In the genomic region with DNA sequence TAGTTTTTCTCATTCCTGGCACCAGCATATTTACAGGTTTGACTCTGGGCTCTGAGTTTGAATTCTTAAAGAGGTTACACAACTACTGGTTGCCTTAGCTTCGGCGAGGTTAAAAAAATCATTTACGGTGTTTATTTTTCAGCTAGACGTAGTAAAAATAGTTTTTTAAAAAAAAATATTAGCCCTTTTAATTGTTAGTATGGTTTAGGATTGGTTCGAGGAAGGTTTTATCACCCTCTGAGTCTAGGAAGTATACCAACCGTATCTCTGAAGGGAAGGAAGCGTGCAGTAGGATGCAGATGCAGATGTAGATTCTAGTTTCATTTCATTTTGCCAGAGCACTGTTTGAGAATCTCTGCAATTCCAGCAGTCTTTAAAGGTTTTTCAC, we compare ENCODE assay signal across 7 mouse cellular contexts. TPM values are rescaled to one million over a fixed set of nuclear protein-coding genes. Genes with fewer than 3 reads are reported as not detected.
A peak's percentile ranks its signal among the peaks of the same experiment; 100 is the strongest.
DNase-seq lines count a peak whose midpoint lies in the region; ATAC-seq and TF ChIP-seq lines count a peak whose summit lies in the region.

No protein-coding gene starts in this region.

- H3K27me3 ChIP-seq in lung, postnatal 0 days (replicated peaks; ENCODE audit: insufficient read depth, low read length), result no peaks in the 10 kb centered on the region
- H3K27me3 ChIP-seq in embryonic facial prominence, embryonic 15.5 days, result no peaks in the 10 kb centered on the region
- H3K27me3 ChIP-seq in limb, embryonic 12.5 days, result no peaks in the 10 kb centered on the region
- no peaks in the 10 kb centered on the region for H3K27me3 ChIP-seq in stomach, embryonic 14.5 days (ENCODE audit: control insufficient read depth, insufficient read depth, low read length)

- TF ChIP-seq EP300 in lung, postnatal 0 days (IDR thresholded peaks at IDR 0.05), result no peak

- H3K36me3 ChIP-seq in lung, postnatal 0 days (ENCODE audit: insufficient read depth, low read length), result no peaks in the 10 kb centered on the region
- no peaks in the 10 kb centered on the region for H3K36me3 ChIP-seq in embryonic facial prominence, embryonic 15.5 days
- H3K36me3 ChIP-seq in limb, embryonic 12.5 days, result peaks cover 6% of the 10 kb centered on the region; the same call in 1 of the 2 replicates
- H3K36me3 ChIP-seq in stomach, embryonic 14.5 days (ENCODE audit: control insufficient read depth, insufficient read depth, low read length), result no peaks in the 10 kb centered on the region

- ATAC-seq in lung, postnatal 0 days, result no peak
- no peak for ATAC-seq in embryonic facial prominence, embryonic 15.5 days (ENCODE audit: insufficient number of reproducible peaks, low FRiP score, low TSS enrichment, low read depth)
- no peak for ATAC-seq in limb, embryonic 12.5 days (ENCODE audit: insufficient number of reproducible peaks, insufficient read depth, low FRiP score, low TSS enrichment, low read depth)
- ATAC-seq in stomach, embryonic 14.5 days (ENCODE audit: insufficient number of reproducible peaks, insufficient read depth, low FRiP score, low read depth), result no peak

- WGBS in lung, postnatal 0 days, result 2% methylated on average over 7 of the region's 7 CpGs
- 4% methylated on average over 7 of the region's 7 CpGs for WGBS in embryonic facial prominence, embryonic 15.5 days
- WGBS in limb, embryonic 12.5 days, result 6% methylated on average over 7 of the region's 7 CpGs
- 4% methylated on average over 7 of the region's 7 CpGs for WGBS in stomach, embryonic 14.5 days

- peak overlapping the region; percentile 87 for H3K9ac ChIP-seq in lung, postnatal 0 days (replicated peaks; ENCODE audit: low read depth)
- H3K9ac ChIP-seq in embryonic facial prominence, embryonic 15.5 days, result peak overlapping the region; percentile 90
- peak overlapping the region; percentile 95 for H3K9ac ChIP-seq in limb, embryonic 12.5 days (replicated peaks)
- peak overlapping the region; percentile 89 for H3K9ac ChIP-seq in stomach, embryonic 14.5 days (replicated peaks; ENCODE audit: low read depth, low read length)

- no peak for TF ChIP-seq CTCF in lung, postnatal 0 days (IDR thresholded peaks at IDR 0.05)

- H3K4me3 ChIP-seq in lung, postnatal 0 days (ENCODE audit: low read depth, low read length), result peak overlapping the region; percentile 99
- peak overlapping the region; percentile 96 for H3K4me3 ChIP-seq in embryonic facial prominence, embryonic 15.5 days (replicated peaks)
- peak overlapping the region; percentile 97 for H3K4me3 ChIP-seq in limb, embryonic 12.5 days (replicated peaks)
- peak overlapping the region; percentile 99 for H3K4me3 ChIP-seq in stomach, embryonic 14.5 days (ENCODE audit: low read depth, low read length)

- H3K9me3 ChIP-seq in lung, postnatal 0 days (ENCODE audit: low read length), result no peaks in the 10 kb centered on the region
- no peaks in the 10 kb centered on the region for H3K9me3 ChIP-seq in embryonic facial prominence, embryonic 15.5 days (replicated peaks)
- H3K9me3 ChIP-seq in limb, embryonic 12.5 days, result no peaks in the 10 kb centered on the region
- no peaks in the 10 kb centered on the region for H3K9me3 ChIP-seq in stomach, embryonic 14.5 days (ENCODE audit: control insufficient read depth, low read depth, low read length)

- peak overlapping the region; percentile 77 for H3K4me2 ChIP-seq in lung, postnatal 0 days (replicated peaks; ENCODE audit: low read depth, low read length)
- peak overlapping the region; percentile 75 for H3K4me2 ChIP-seq in embryonic facial prominence, embryonic 15.5 days (replicated peaks)
- H3K4me2 ChIP-seq in limb, embryonic 12.5 days, result peak overlapping the region; percentile 70
- peak overlapping the region; percentile 50 for H3K4me2 ChIP-seq in stomach, embryonic 14.5 days (replicated peaks; ENCODE audit: low read depth, low read length)

- peak overlapping the region; percentile 92 for H3K27ac ChIP-seq in lung, postnatal 0 days (ENCODE audit: low read length)
- H3K27ac ChIP-seq in embryonic facial prominence, embryonic 15.5 days (replicated peaks), result peak overlapping the region; percentile 91
- peak overlapping the region; percentile 91 for H3K27ac ChIP-seq in limb, embryonic 12.5 days
- H3K27ac ChIP-seq in stomach, embryonic 14.5 days (ENCODE audit: low read length), result no peak overlapping the region

- peak; percentile 32 for DNase-seq in lung, postnatal 0 days (ENCODE audit: low spot score)
- DNase-seq in lung, postnatal 14 days, result no peak
- DNase-seq in T-cell, adult 2 months (ENCODE audit: low spot score), result no peak
- no peak for DNase-seq in frontal cortex, postnatal 14 days (ENCODE audit: low spot score in 2 of 2)

- H3K4me1 ChIP-seq in lung, postnatal 0 days (ENCODE audit: insufficient read depth, low read depth, low read length), result peaks cover 5% of the 10 kb centered on the region; the same call in 1 of the 2 replicates
- peaks cover 10% of the 10 kb centered on the region for H3K4me1 ChIP-seq in embryonic facial prominence, embryonic 15.5 days
- peaks cover 11% of the 10 kb centered on the region for H3K4me1 ChIP-seq in limb, embryonic 12.5 days (replicated peaks)
- peaks cover 11% of the 10 kb centered on the region; the same call in 1 of the 2 replicates for H3K4me1 ChIP-seq in stomach, embryonic 14.5 days (ENCODE audit: control insufficient read depth, insufficient read depth, low read length)

RNA-seq across cellular contexts. Expression of gene Rsbn1, which starts 1.6 kb away (rescaled TPM):
- 10.4 and 10.9 TPM in 2 replicates for polyA plus RNA-seq in lung, postnatal 0 days (2015; fragmentation: Nextera tagmentation; extraction: Ambion mirVana)
- 11.6 and 12.3 TPM in 2 replicates for polyA plus RNA-seq in embryonic facial prominence, embryonic 15.5 days (2015; fragmentation: Nextera tagmentation; extraction: Ambion mirVana)
- 18.7 and 21.5 TPM in 2 replicates for polyA plus RNA-seq in limb, embryonic 12.5 days (2016; fragmentation: Nextera tagmentation; extraction: Ambion mirVana)
- 12.5 and 12.8 TPM in 2 replicates for polyA plus RNA-seq in stomach, embryonic 14.5 days (2014; fragmentation: Nextera tagmentation; extraction: Ambion mirVana)

RNA-seq across cellular contexts. Expression of gene Phtf1, which starts 52.4 kb away (rescaled TPM):
- 14.5 and 18.2 TPM in 2 replicates for polyA plus RNA-seq in lung, postnatal 0 days (2015; fragmentation: Nextera tagmentation; extraction: Ambion mirVana)
- 36.0 and 37.5 TPM in 2 replicates for polyA plus RNA-seq in embryonic facial prominence, embryonic 15.5 days (2015; fragmentation: Nextera tagmentation; extraction: Ambion mirVana)
- polyA plus RNA-seq in limb, embryonic 12.5 days (2016; fragmentation: Nextera tagmentation; extraction: Ambion mirVana), result 43.7 and 47.6 TPM in 2 replicates
- polyA plus RNA-seq in stomach, embryonic 14.5 days (2014; fragmentation: Nextera tagmentation; extraction: Ambion mirVana), result 34.5 and 36.0 TPM in 2 replicates

RNA-seq across cellular contexts. Expression of gene Ptpn22, which starts 55.9 kb away (rescaled TPM):
- polyA plus RNA-seq in lung, postnatal 0 days (2015; fragmentation: Nextera tagmentation; extraction: Ambion mirVana), result 1.5 and 2.4 TPM in 2 replicates
- 1.3 and 1.8 TPM in 2 replicates for polyA plus RNA-seq in embryonic facial prominence, embryonic 15.5 days (2015; fragmentation: Nextera tagmentation; extraction: Ambion mirVana)
- 0.31 and 0.32 TPM in 2 replicates for polyA plus RNA-seq in limb, embryonic 12.5 days (2016; fragmentation: Nextera tagmentation; extraction: Ambion mirVana)
- 0.67 and 1.3 TPM in 2 replicates for polyA plus RNA-seq in stomach, embryonic 14.5 days (2014; fragmentation: Nextera tagmentation; extraction: Ambion mirVana)
